Mouse (Mus musculus): ENCODE results near the gene Inpp5a. TPM values are rescaled to one million over a fixed set of nuclear protein-coding genes. Genes with fewer than 3 reads are reported as not detected.

Gene Inpp5a
- total RNA-seq, 2 experiments from 2014 or later = 77.2 to 95.0 TPM

DNA sequence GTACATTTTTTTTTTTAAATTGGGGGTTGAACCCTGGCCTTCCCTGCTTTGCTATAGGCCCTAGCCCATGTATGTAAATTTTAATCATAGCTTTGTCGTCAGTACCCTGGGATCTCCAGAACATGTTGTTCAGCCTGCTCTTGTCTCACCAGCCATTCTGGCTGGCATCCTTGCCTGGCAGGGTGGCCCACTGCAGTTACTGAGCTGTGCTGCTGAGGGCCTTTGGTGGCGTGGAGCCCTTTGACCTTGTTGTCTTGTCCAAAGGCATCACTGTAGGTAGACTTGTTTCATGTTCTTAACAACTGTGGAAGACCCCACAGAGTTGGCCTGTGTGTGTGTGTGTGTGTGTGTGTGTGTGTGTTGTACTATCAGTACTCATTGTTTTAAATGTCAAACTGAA lies 3.2 kb downstream of the Inpp5a start:
- Histone ChIP-seq H3K4me3 (peak overlapping the region; percentile 82), H3K27ac (peak overlapping the region; percentile 97)
- intact Hi-C loops (cut with DNase I) = no loop called here
- DNase-seq = no peak
- TF ChIP-seq CTCF (IDR thresholded peaks at IDR 0.05) = no peak

- no peak for DNase-seq
- Histone ChIP-seq H3K27ac (peak overlapping the region; percentile 97), H3K4me3 (peak overlapping the region; percentile 30)
- intact Hi-C loops (cut with DNase I) = no loop called here
- no peak for TF ChIP-seq CTCF (IDR thresholded peaks at IDR 0.05)
Observed at GRCm38 (mm10) chr7:139392691-139393235, 3.9 kb downstream of the Inpp5a start.

DNA sequence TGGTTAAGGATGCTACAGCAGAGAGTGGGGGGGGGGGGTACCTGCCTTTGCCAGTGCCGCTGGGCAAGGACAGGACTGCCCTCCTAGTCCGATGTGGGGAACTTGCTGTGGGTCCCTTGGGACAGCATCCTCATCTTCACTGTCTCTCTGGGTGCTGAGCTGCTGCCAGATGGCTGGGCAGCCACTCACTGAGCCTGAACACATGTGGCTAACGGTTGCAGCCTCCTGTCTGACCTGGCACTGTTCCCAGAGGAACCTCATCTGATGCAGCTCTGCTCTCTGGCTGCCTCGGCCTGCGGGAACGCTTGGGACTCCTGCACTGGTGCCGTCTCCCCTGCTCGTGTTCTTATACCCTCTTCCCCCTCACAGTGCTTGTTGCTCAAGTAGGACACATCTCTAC lies 8.6 kb downstream of the Inpp5a start:
- no peak for TF ChIP-seq CTCF (IDR thresholded peaks at IDR 0.05)
- Histone ChIP-seq H3K27ac (no peak overlapping the region), H3K4me3 (no peak overlapping the region)
- DNase-seq = peak; percentile 62
- intact Hi-C loops (cut with DNase I) = no loop called here

- intact Hi-C loops (cut with DNase I) = no loop called here
- no peak for DNase-seq
- no peak overlapping the region for H3K27ac ChIP-seq
- no peak overlapping the region for H3K4me3 ChIP-seq
- TF ChIP-seq CTCF (IDR thresholded peaks at IDR 0.05) = no peak
Observed at GRCm38 (mm10) chr7:139398111-139398510, 9.2 kb downstream of the Inpp5a start.

GRCm38 (mm10) chr7:139398530-139399021 lies 9.7 kb downstream of the Inpp5a start:
- DNase-seq = no peak
- TF ChIP-seq CTCF (IDR thresholded peaks at IDR 0.05) = no peak
- Histone ChIP-seq H3K27ac (no peak overlapping the region), H3K4me3 (no peak overlapping the region)
- intact Hi-C loops (cut with DNase I) = no loop called here

DNA sequence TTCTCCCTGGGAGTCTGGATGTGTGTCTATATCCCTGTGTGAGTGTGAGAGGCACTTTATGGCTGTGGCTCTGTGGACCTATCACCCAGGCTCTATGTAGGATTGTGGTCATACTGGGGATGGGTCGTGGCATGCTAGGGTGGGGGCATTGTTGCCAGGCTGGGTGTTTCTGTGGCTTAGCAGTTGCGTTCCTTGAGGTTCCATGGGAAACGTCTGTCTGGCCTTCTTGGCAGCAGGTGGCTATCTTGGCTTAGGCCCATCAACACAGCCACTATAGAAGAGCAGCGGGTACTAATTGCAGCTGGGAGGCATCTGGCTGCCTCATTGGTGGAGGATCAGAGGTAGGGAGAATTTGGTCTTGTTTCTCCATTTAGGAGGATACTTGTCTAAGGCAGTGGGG lies 10.7 kb downstream of the Inpp5a start:
- no peak for DNase-seq
- intact Hi-C loops (cut with DNase I) = no loop called here
- Histone ChIP-seq H3K27ac (no peak overlapping the region), H3K4me3 (no peak overlapping the region)
- no peak for TF ChIP-seq CTCF (IDR thresholded peaks at IDR 0.05)

DNA sequence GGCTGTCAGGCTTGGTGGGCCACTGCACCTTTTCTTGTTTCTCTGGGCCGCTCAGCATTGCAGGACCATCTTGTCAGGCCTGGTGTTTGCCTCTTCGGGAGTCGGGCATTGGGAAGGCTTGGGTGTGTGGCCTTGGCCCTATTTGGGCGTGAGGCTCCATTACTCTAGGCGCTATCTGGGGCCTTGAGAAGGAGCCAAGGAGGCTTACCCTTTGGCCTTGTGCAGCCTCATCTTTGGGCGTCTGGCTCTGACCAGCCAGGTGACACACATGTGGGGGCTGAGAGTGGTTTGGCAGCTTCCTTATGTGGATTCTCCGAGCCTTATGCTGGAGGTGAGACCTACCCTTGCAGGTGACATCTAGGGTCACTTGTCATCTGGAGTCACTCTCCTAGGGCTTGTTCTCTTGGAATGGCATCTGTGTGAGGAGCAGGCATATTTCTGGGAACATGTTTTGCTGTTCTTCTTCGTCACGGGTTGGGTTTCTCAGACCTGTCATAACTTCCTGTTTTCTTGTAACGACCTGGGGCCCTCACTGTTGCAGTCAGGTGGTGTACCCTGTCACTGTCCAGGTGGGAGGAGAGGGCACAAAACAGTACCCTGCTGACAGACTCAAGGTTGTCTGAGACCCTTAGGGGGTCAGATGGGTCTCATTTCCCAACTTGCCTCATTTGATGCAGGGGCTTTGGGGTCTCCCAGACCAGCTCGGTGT lies 11.2 kb downstream of the Inpp5a start:
- intact Hi-C loops (cut with DNase I) = no loop called here
- DNase-seq = no peak
- no peak for TF ChIP-seq CTCF (IDR thresholded peaks at IDR 0.05)
- Histone ChIP-seq H3K27ac (no peak overlapping the region), H3K4me3 (no peak overlapping the region)

DNA sequence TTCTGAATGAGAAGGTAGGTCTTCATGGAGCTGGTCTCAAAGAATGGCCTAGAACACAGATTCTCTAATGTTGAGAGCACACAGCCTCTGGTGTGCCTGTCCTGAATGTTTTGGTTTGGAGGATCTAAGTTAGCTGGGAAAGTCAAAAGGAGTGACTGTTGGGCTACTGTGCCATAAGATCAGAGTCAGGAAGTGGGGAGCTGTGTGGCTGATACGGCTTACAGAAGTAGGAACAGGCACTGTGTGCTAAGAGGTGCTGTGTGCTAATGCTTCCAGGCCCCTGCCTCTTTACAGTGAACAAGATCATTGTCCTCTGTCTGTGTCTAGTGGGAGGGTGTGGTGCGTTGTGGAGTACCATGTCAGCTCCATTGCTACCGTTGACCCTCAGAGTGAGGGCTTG lies 12.0 kb downstream of the Inpp5a start:
- DNase-seq = no peak
- intact Hi-C loops (cut with DNase I) = no loop called here

GRCm38 (mm10) chr7:139401791-139402190 lies 12.9 kb downstream of the Inpp5a start:
- Histone ChIP-seq H3K27ac (no peak overlapping the region), H3K4me3 (no peak overlapping the region)
- DNase-seq = no peak
- intact Hi-C loops (cut with DNase I) = no loop called here
- no peak for TF ChIP-seq CTCF (IDR thresholded peaks at IDR 0.05)

More for the DNA sequence above, 12.0 kb downstream of the Inpp5a start:
- no peak overlapping the region for H3K27ac ChIP-seq
- H3K4me3 ChIP-seq = no peak overlapping the region
- TF ChIP-seq CTCF (IDR thresholded peaks at IDR 0.05) = no peak

- DNase-seq = no peak
- Histone ChIP-seq H3K4me3 (no peak overlapping the region), H3K27ac (no peak overlapping the region)
- TF ChIP-seq CTCF (IDR thresholded peaks at IDR 0.05) = no peak
- intact Hi-C loops (cut with DNase I) = no loop called here
Observed at GRCm38 (mm10) chr7:139402721-139403120, 13.8 kb downstream of the Inpp5a start.

DNA sequence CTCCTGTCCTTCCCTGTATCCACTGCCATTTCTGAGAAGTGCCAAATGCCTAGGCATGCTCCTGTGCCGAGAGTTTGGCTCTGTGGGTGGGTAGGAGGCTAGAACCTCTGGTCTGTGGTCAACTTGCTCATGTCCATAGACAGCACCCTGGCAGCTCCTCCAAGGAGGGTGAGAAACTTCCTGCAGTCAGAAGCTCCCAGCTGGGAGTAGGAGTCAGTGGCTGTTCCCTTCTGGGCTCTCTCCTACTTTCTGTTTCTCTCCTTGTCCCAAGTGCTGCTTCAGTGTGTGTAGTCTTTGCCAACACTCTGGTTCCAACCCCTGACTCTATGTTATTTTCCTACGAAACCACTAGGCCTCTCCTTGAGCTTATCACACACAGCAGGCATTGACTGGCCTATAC lies 17.7 kb downstream of the Inpp5a start:
- Histone ChIP-seq H3K4me3 (no peak overlapping the region), H3K27ac (no peak overlapping the region)
- TF ChIP-seq CTCF (IDR thresholded peaks at IDR 0.05) = no peak
- peak; percentile 11 for DNase-seq
- intact Hi-C loops (cut with DNase I) = no loop called here

GRCm38 (mm10) chr7:139407966-139408365 lies 19.1 kb downstream of the Inpp5a start:
- no peak for TF ChIP-seq CTCF (IDR thresholded peaks at IDR 0.05)
- DNase-seq = peak; percentile 84
- H3K4me3 ChIP-seq = no peak overlapping the region
- intact Hi-C loops (cut with DNase I) = no loop called here
- H3K27ac ChIP-seq = peak overlapping the region; percentile 57; the same call in 1 of the 2 replicates

- Histone ChIP-seq H3K27ac (no peak overlapping the region), H3K4me3 (no peak overlapping the region)
- no peak for TF ChIP-seq CTCF (IDR thresholded peaks at IDR 0.05)
- peak; percentile 14 for DNase-seq
- intact Hi-C loops (cut with DNase I) = no loop called here
Observed at GRCm38 (mm10) chr7:139409903-139410302, 21.0 kb downstream of the Inpp5a start.
